Mouse (Mus musculus): ENCODE results near the gene Cbfa2t2.

GRCm38 (mm10) chr2:154507076-154507475, 70.8 kb downstream of the Cbfa2t2 start:
- TF ChIP-seq CEBPB (IDR thresholded peaks at IDR 0.05; ENCODE audit: low read depth) (no peak), USF1 (IDR thresholded peaks at IDR 0.05; ENCODE audit: low read depth) (no peak), CTCF (IDR thresholded peaks at IDR 0.05; ENCODE audit: control insufficient read depth, insufficient read depth, insufficient read length) (no peak), MAX (IDR thresholded peaks at IDR 0.05) (no peak), MYOG (IDR thresholded peaks at IDR 0.05; ENCODE audit: control insufficient read depth, extremely low read depth, insufficient read length) (no peak)

Data from C2C12 (cell line).